Mouse (Mus musculus): ENCODE data around the gene Vmn1r194. TPM values are rescaled to one million over a fixed set of nuclear protein-coding genes. Genes with fewer than 3 reads are reported as not detected.
"Not testable (repeated sequence)": the region's sequence is repeated elsewhere in the genome, so short reads cannot be mapped to it uniquely, and the experiment has no call there.

Vmn1r194 gene
- not detected in 2 replicates for polyA plus RNA-seq (2015; fragmentation: Nextera tagmentation; extraction: Ambion mirVana)

- 21% methylated on average over 1 of the region's 1 CpGs for WGBS (ENCODE audit: insufficient replicate concordance)
- Histone ChIP-seq H3K4me3 (ENCODE audit: low read depth, low read length) (no peak within 1 kb of the TSS), H3K4me2 (ENCODE audit: low read depth, low read length) (no peak within 1 kb of the TSS), H3K9ac (ENCODE audit: low read depth, low read length) (no peak within 1 kb of the TSS), H3K4me1 (ENCODE audit: control insufficient read depth, low read depth, low read length) (no peaks in the 10 kb centered on the region), H3K27ac (ENCODE audit: low read length) (no peak within 1 kb of the TSS), H3K36me3 (ENCODE audit: control insufficient read depth, insufficient read depth) (no peaks in the 10 kb centered on the region), H3K9me3 (replicated peaks; ENCODE audit: control insufficient read depth, low read length) (no peaks in the 10 kb centered on the region), H3K27me3 (ENCODE audit: control insufficient read depth, insufficient read depth, low read depth, low read length) (no peaks in the 10 kb centered on the region)
- ATAC-seq (ENCODE audit: low read depth) = no peak
Observed at GRCm38 (mm10) chr13:22243915-22244314, at the start of gene Vmn1r194. TSS of gene Vmn1r194 (plus strand) at chr13:22244215.

GRCm38 (mm10) chr13:22223060-22223459, 21.0 kb upstream of the Vmn1r194 start, which contains the start of gene Vmn1r193:
TSS of gene Vmn1r193 (minus strand) at chr13:22223160.
- H3K27ac ChIP-seq (ENCODE audit: low read length); H3K9me3 ChIP-seq (replicated peaks; ENCODE audit: control insufficient read depth, low read length); H3K27me3 ChIP-seq (ENCODE audit: control insufficient read depth, insufficient read depth, low read depth, low read length); H3K4me3 ChIP-seq (ENCODE audit: low read depth, low read length); H3K4me2 ChIP-seq (ENCODE audit: low read depth, low read length); H3K9ac ChIP-seq (ENCODE audit: low read depth, low read length); H3K4me1 ChIP-seq (ENCODE audit: control insufficient read depth, low read depth, low read length); H3K36me3 ChIP-seq (ENCODE audit: control insufficient read depth, insufficient read depth); ATAC-seq (ENCODE audit: low read depth): not testable (repeated sequence)
- 43% methylated on average over 1 of the region's 1 CpGs for WGBS (ENCODE audit: insufficient replicate concordance)

- not testable (repeated sequence) for H3K36me3 ChIP-seq (ENCODE audit: control insufficient read depth, insufficient read depth); ATAC-seq (ENCODE audit: low read depth); H3K27ac ChIP-seq (ENCODE audit: low read length); H3K27me3 ChIP-seq (ENCODE audit: control insufficient read depth, insufficient read depth, low read depth, low read length); H3K4me1 ChIP-seq (ENCODE audit: control insufficient read depth, low read depth, low read length); H3K4me3 ChIP-seq (ENCODE audit: low read depth, low read length); H3K9ac ChIP-seq (ENCODE audit: low read depth, low read length); H3K4me2 ChIP-seq (ENCODE audit: low read depth, low read length); H3K9me3 ChIP-seq (replicated peaks; ENCODE audit: control insufficient read depth, low read length)
- WGBS (ENCODE audit: insufficient replicate concordance) = 73% methylated on average over 1 of the region's 1 CpGs
Observed at GRCm38 (mm10) chr13:22270222-22270621, 26.2 kb downstream of the Vmn1r194 start, which contains the start of gene Vmn1r195. TSS of gene Vmn1r195 (plus strand) at chr13:22270522.

GRCm38 (mm10) chr13:22271721-22272120, 27.7 kb downstream of the Vmn1r194 start:
- no peaks in the 10 kb centered on the region for H3K4me1 ChIP-seq (ENCODE audit: control insufficient read depth, low read depth, low read length)
- H3K4me3 ChIP-seq (ENCODE audit: low read depth, low read length) = no peak overlapping the region
- no peaks in the 10 kb centered on the region for H3K36me3 ChIP-seq (ENCODE audit: control insufficient read depth, insufficient read depth)
- H3K9me3 ChIP-seq (replicated peaks; ENCODE audit: control insufficient read depth, low read length) = no peaks in the 10 kb centered on the region
- H3K9ac ChIP-seq (ENCODE audit: low read depth, low read length) = no peak overlapping the region
- 36% methylated on average over 2 of the region's 2 CpGs for WGBS (ENCODE audit: insufficient replicate concordance)
- no peak for ATAC-seq (ENCODE audit: low read depth)
- H3K27me3 ChIP-seq (ENCODE audit: control insufficient read depth, insufficient read depth, low read depth, low read length) = no peaks in the 10 kb centered on the region
- no peak overlapping the region for H3K27ac ChIP-seq (ENCODE audit: low read length)
- H3K4me2 ChIP-seq (ENCODE audit: low read depth, low read length) = no peak overlapping the region

GRCm38 (mm10) chr13:22284578-22284977, 40.6 kb downstream of the Vmn1r194 start:
- WGBS (ENCODE audit: insufficient replicate concordance) = 44% methylated on average over 2 of the region's 2 CpGs
- Histone ChIP-seq H3K36me3 (ENCODE audit: control insufficient read depth, insufficient read depth) (no peaks in the 10 kb centered on the region), H3K9me3 (replicated peaks; ENCODE audit: control insufficient read depth, low read length) (no peaks in the 10 kb centered on the region), H3K9ac (ENCODE audit: low read depth, low read length) (no peak overlapping the region), H3K27me3 (ENCODE audit: control insufficient read depth, insufficient read depth, low read depth, low read length) (no peaks in the 10 kb centered on the region), H3K27ac (ENCODE audit: low read length) (no peak overlapping the region), H3K4me2 (ENCODE audit: low read depth, low read length) (no peak overlapping the region), H3K4me3 (ENCODE audit: low read depth, low read length) (no peak overlapping the region), H3K4me1 (ENCODE audit: control insufficient read depth, low read depth, low read length) (no peaks in the 10 kb centered on the region)
- ATAC-seq (ENCODE audit: low read depth) = no peak

- Histone ChIP-seq H3K27me3 (ENCODE audit: control insufficient read depth, insufficient read depth, low read depth, low read length) (no peaks in the 10 kb centered on the region), H3K9ac (ENCODE audit: low read depth, low read length) (no peak within 1 kb of the TSS), H3K36me3 (ENCODE audit: control insufficient read depth, insufficient read depth) (no peaks in the 10 kb centered on the region), H3K9me3 (replicated peaks; ENCODE audit: control insufficient read depth, low read length) (no peaks in the 10 kb centered on the region), H3K27ac (ENCODE audit: low read length) (no peak within 1 kb of the TSS), H3K4me3 (ENCODE audit: low read depth, low read length) (no peak within 1 kb of the TSS), H3K4me2 (ENCODE audit: low read depth, low read length) (no peak within 1 kb of the TSS), H3K4me1 (ENCODE audit: control insufficient read depth, low read depth, low read length) (no peaks in the 10 kb centered on the region)
- no peak for ATAC-seq (ENCODE audit: low read depth)
- 52% methylated on average over 2 of the region's 2 CpGs for WGBS (ENCODE audit: insufficient replicate concordance)
Observed at GRCm38 (mm10) chr13:22289620-22290019, 45.6 kb downstream of the Vmn1r194 start, which contains the start of gene Vmn1r196. TSS of gene Vmn1r196 (plus strand) at chr13:22289920.

Small RNA genes lying within 50 kb of the gene (microRNA-seq; reads per million reads assigned to microRNA genes)
- gene Gm23282 = not detected
- not detected for gene Gm25084

Other genes starting within 250 kb of the Vmn1r194 start
- 0.54 and 0.72 TPM in 2 replicates for gene Prss16, start 234.5 kb upstream of the Vmn1r194 start, polyA plus RNA-seq (2015; fragmentation: Nextera tagmentation; extraction: Ambion mirVana)
- gene Hist1h2ah, start 208.6 kb upstream of the Vmn1r194 start, polyA plus RNA-seq (2015; fragmentation: Nextera tagmentation; extraction: Ambion mirVana) = 13.7 and 18.8 TPM in 2 replicates
- 2.9 and 4.7 TPM in 2 replicates for gene Hist1h2bk, start 208.3 kb upstream of the Vmn1r194 start, polyA plus RNA-seq (2015; fragmentation: Nextera tagmentation; extraction: Ambion mirVana)
- 47.5 and 58.3 TPM in 2 replicates for gene Hist1h4i, start 202.9 kb upstream of the Vmn1r194 start, polyA plus RNA-seq (2015; fragmentation: Nextera tagmentation; extraction: Ambion mirVana)
- 13.1 and 20.8 TPM in 2 replicates for gene Hist1h2ag, start 201.3 kb upstream of the Vmn1r194 start, polyA plus RNA-seq (2015; fragmentation: Nextera tagmentation; extraction: Ambion mirVana)
- gene Hist1h2bj, start 201.0 kb upstream of the Vmn1r194 start, polyA plus RNA-seq (2015; fragmentation: Nextera tagmentation; extraction: Ambion mirVana) = 13.4 and 22.7 TPM in 2 replicates
- gene Vmn1r188, start 159.8 kb upstream of the Vmn1r194 start, polyA plus RNA-seq (2015; fragmentation: Nextera tagmentation; extraction: Ambion mirVana) = not detected in 2 replicates
- gene Vmn1r189, start 138.4 kb upstream of the Vmn1r194 start, polyA plus RNA-seq (2015; fragmentation: Nextera tagmentation; extraction: Ambion mirVana) = not detected in 2 replicates
- not detected in 2 replicates for gene Vmn1r191, start 60.2 kb upstream of the Vmn1r194 start, polyA plus RNA-seq (2015; fragmentation: Nextera tagmentation; extraction: Ambion mirVana)
- gene Vmn1r192, start 53.1 kb upstream of the Vmn1r194 start, polyA plus RNA-seq (2015; fragmentation: Nextera tagmentation; extraction: Ambion mirVana) = not detected in 2 replicates
- gene Vmn1r193, start 21.1 kb upstream of the Vmn1r194 start, polyA plus RNA-seq (2015; fragmentation: Nextera tagmentation; extraction: Ambion mirVana) = not detected in 2 replicates
- gene Vmn1r195, start 26.3 kb downstream of the Vmn1r194 start, polyA plus RNA-seq (2015; fragmentation: Nextera tagmentation; extraction: Ambion mirVana) = not detected in 2 replicates
- gene Vmn1r196, start 45.7 kb downstream of the Vmn1r194 start, polyA plus RNA-seq (2015; fragmentation: Nextera tagmentation; extraction: Ambion mirVana) = not detected in 2 replicates
- gene Vmn1r197, start 80.4 kb downstream of the Vmn1r194 start, polyA plus RNA-seq (2015; fragmentation: Nextera tagmentation; extraction: Ambion mirVana) = not detected in 2 replicates
- gene Vmn1r198, start 106.1 kb downstream of the Vmn1r194 start, polyA plus RNA-seq (2015; fragmentation: Nextera tagmentation; extraction: Ambion mirVana) = not detected in 2 replicates
- gene Vmn1r199, start 135.6 kb downstream of the Vmn1r194 start, polyA plus RNA-seq (2015; fragmentation: Nextera tagmentation; extraction: Ambion mirVana) = not detected in 2 replicates
- gene Vmn1r200, start 146.2 kb downstream of the Vmn1r194 start, polyA plus RNA-seq (2015; fragmentation: Nextera tagmentation; extraction: Ambion mirVana) = not detected in 2 replicates
- not detected in 2 replicates for gene Vmn1r201, start 227.7 kb downstream of the Vmn1r194 start, polyA plus RNA-seq (2015; fragmentation: Nextera tagmentation; extraction: Ambion mirVana)